In the genomic region with DNA sequence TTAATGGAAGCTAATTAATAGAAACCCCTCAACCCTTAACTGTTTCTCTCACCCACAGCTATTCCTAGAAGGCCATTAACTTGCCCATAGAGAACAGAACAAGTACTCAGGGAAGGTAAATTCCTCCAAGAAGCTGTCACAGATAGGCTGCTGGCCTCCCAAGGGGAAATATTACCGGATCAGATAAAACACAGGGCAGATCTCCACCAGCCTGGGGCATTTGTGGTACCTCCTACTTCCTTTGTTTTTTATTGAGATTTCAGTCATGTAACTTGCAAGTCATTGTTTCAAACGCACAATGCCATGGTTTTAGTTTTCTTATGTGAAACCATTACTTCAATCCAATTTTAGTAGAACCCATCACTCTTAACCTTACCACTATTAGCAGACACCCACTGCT, we compare ENCODE assay signal across 26 mouse cellular contexts. TPM values are rescaled to one million over a fixed set of nuclear protein-coding genes. Genes with fewer than 3 reads are reported as not detected.
DNase-seq lines count a peak whose midpoint lies in the region; ATAC-seq lines count a peak whose summit lies in the region.
"Had no signal": no experiment of that assay in that cellular context is flagged by ENCODE, and none has a peak within 500 bp of the region (broad histone marks: within the 10 kb centered on the region; RNA-seq: fewer than 3 reads in every experiment).

No protein-coding gene starts in this region.

- peak; percentile 25; the same call in 1 of the 2 replicates for ATAC-seq in hindbrain, embryonic 11.5 days (ENCODE audit: low FRiP score)
- ATAC-seq in hindbrain, embryonic 13.5 days (ENCODE audit: low FRiP score), result no peak
- ATAC-seq in hindbrain, embryonic 16.5 days, result peak; percentile 31; the same call in 1 of the 2 replicates
- ATAC-seq in hindbrain, embryonic 12.5 days (ENCODE audit: low FRiP score), result no peak
- peak; percentile 78 to 79 for ATAC-seq in hematopoietic stem cell, adult 5-6 weeks (replicated peaks in 1 of 2; ENCODE audit: insufficient read depth in 1 of 2, low FRiP score in 2 of 2, low TSS enrichment in 1 of 2, low read depth in 1 of 2, poor library complexity in 2 of 2, severe bottlenecking in 2 of 2)
- ATAC-seq in midbrain, embryonic 16.5 days, result no peak
- ATAC-seq: activated CD4-positive, CD25-positive, alpha-beta regulatory T cell, adult 4 months; Patski had no signal

- DNase-seq in hindbrain, embryonic 11.5 days (ENCODE audit: low spot score), result no peak
- DNase-seq in urinary bladder, postnatal 36 days (ENCODE audit: low spot score in 2 of 2), result no peak
- DNase-seq: adrenal gland, adult 8-10 months; adrenal gland, postnatal 14 days; adrenal gland, postnatal 36 days; cerebellum, adult 11-12 months; cerebellum, adult 2 months; cerebellum, adult 9-10 months; cerebellum, postnatal 10 days; cerebellum, postnatal 25 days; embryo, embryonic 11 days had no signal

- H3K4me1 ChIP-seq in hindbrain, embryonic 11.5 days (replicated peaks; ENCODE audit: control insufficient read depth, insufficient read depth, low read length), result no peaks in the 10 kb centered on the region
- H3K4me1 ChIP-seq in hindbrain, embryonic 13.5 days (replicated peaks), result peaks cover 20% of the 10 kb centered on the region
- H3K4me1 ChIP-seq in hindbrain, embryonic 16.5 days (ENCODE audit: control insufficient read depth, insufficient read depth, low read depth, low read length), result peaks cover 3% of the 10 kb centered on the region; the same call in 1 of the 2 replicates
- H3K4me1 ChIP-seq in hindbrain, embryonic 12.5 days, result peaks cover 11% of the 10 kb centered on the region; the same call in 1 of the 2 replicates
- H3K4me1 ChIP-seq in midbrain, embryonic 16.5 days (ENCODE audit: control insufficient read depth, insufficient read depth, low read length), result peaks cover 13% of the 10 kb centered on the region

- H3K4me2 ChIP-seq in hindbrain, embryonic 11.5 days (replicated peaks; ENCODE audit: low read depth, low read length), result no peak overlapping the region
- H3K4me2 ChIP-seq in hindbrain, embryonic 13.5 days, result no peak overlapping the region
- H3K4me2 ChIP-seq in hindbrain, embryonic 16.5 days (ENCODE audit: low read length), result no peak overlapping the region
- H3K4me2 ChIP-seq in hindbrain, embryonic 12.5 days (replicated peaks), result no peak overlapping the region
- no peak overlapping the region for H3K4me2 ChIP-seq in midbrain, embryonic 16.5 days (ENCODE audit: low read length)
- H3K4me2 ChIP-seq: embryonic facial prominence, embryonic 13.5 days; embryonic facial prominence, embryonic 15.5 days had no signal

- no peaks in the 10 kb centered on the region for H3K9me3 ChIP-seq in hindbrain, embryonic 11.5 days (ENCODE audit: control insufficient read depth, low read length)
- H3K9me3 ChIP-seq in hindbrain, embryonic 13.5 days, result no peaks in the 10 kb centered on the region
- H3K9me3 ChIP-seq in hindbrain, embryonic 16.5 days (ENCODE audit: control insufficient read depth, low read length), result no peaks in the 10 kb centered on the region
- H3K9me3 ChIP-seq in hindbrain, embryonic 12.5 days (replicated peaks), result no peaks in the 10 kb centered on the region
- H3K9me3 ChIP-seq in midbrain, embryonic 16.5 days (replicated peaks; ENCODE audit: control insufficient read depth, low read length, poor library complexity, severe bottlenecking), result no peaks in the 10 kb centered on the region
- H3K9me3 ChIP-seq: embryonic facial prominence, embryonic 13.5 days; embryonic facial prominence, embryonic 15.5 days; forebrain, embryonic 10.5 days; forebrain, embryonic 12.5 days had no signal

- 67% methylated on average over 2 of the region's 2 CpGs for WGBS in hindbrain, embryonic 11.5 days
- WGBS in hindbrain, embryonic 13.5 days, result 48% methylated on average over 2 of the region's 2 CpGs
- 49% methylated on average over 2 of the region's 2 CpGs for WGBS in hindbrain, embryonic 16.5 days
- WGBS in hindbrain, embryonic 12.5 days, result 55% methylated on average over 2 of the region's 2 CpGs
- WGBS in midbrain, embryonic 16.5 days, result 80% methylated on average over 2 of the region's 2 CpGs

- H3K27me3 ChIP-seq in hindbrain, embryonic 11.5 days (ENCODE audit: control insufficient read depth, insufficient read depth, low read length), result no peaks in the 10 kb centered on the region
- H3K27me3 ChIP-seq in hindbrain, embryonic 13.5 days, result 0 out of 2 replicates have a peak, but pooled peaks cover 5% of the 10 kb centered on the region
- H3K27me3 ChIP-seq in hindbrain, embryonic 16.5 days (replicated peaks; ENCODE audit: control insufficient read depth, insufficient read depth, low read length), result no peaks in the 10 kb centered on the region
- peaks cover 4% of the 10 kb centered on the region; the same call in 1 of the 2 replicates for H3K27me3 ChIP-seq in hindbrain, embryonic 12.5 days
- 0 out of 2 replicates have a peak, but pooled peaks cover 3% of the 10 kb centered on the region for H3K27me3 ChIP-seq in midbrain, embryonic 16.5 days (ENCODE audit: control insufficient read depth, insufficient read depth, low read depth, low read length)

- no peaks in the 10 kb centered on the region for H3K36me3 ChIP-seq in hindbrain, embryonic 11.5 days (ENCODE audit: control insufficient read depth, insufficient read depth, low read length)
- H3K36me3 ChIP-seq in hindbrain, embryonic 13.5 days, result no peaks in the 10 kb centered on the region
- no peaks in the 10 kb centered on the region for H3K36me3 ChIP-seq in hindbrain, embryonic 16.5 days (ENCODE audit: control insufficient read depth, insufficient read depth, low read length)
- no peaks in the 10 kb centered on the region for H3K36me3 ChIP-seq in hindbrain, embryonic 12.5 days
- H3K36me3 ChIP-seq in midbrain, embryonic 16.5 days (ENCODE audit: control insufficient read depth, insufficient read depth, low read length), result no peaks in the 10 kb centered on the region
- H3K36me3 ChIP-seq: embryonic facial prominence, embryonic 13.5 days; embryonic facial prominence, embryonic 15.5 days; forebrain, embryonic 10.5 days; forebrain, embryonic 12.5 days had no signal

- no peak overlapping the region for H3K4me3 ChIP-seq in hindbrain, embryonic 11.5 days (ENCODE audit: low read depth, low read length)
- H3K4me3 ChIP-seq in hindbrain, embryonic 13.5 days, result no peak overlapping the region
- no peak overlapping the region for H3K4me3 ChIP-seq in hindbrain, embryonic 16.5 days (ENCODE audit: low read length)
- no peak overlapping the region for H3K4me3 ChIP-seq in hindbrain, embryonic 12.5 days
- no peak overlapping the region for H3K4me3 ChIP-seq in midbrain, embryonic 16.5 days (ENCODE audit: low read depth, low read length)
- H3K4me3 ChIP-seq: embryonic facial prominence, embryonic 13.5 days; embryonic facial prominence, embryonic 15.5 days; erythroblast, embryonic 14.5 days; forebrain, embryonic 12.5 days had no signal

- no peak overlapping the region for H3K9ac ChIP-seq in hindbrain, embryonic 11.5 days (ENCODE audit: low read depth, low read length)
- H3K9ac ChIP-seq in hindbrain, embryonic 13.5 days, result no peak overlapping the region
- H3K9ac ChIP-seq in hindbrain, embryonic 16.5 days (ENCODE audit: low read depth, low read length), result no peak overlapping the region
- no peak overlapping the region for H3K9ac ChIP-seq in hindbrain, embryonic 12.5 days
- H3K9ac ChIP-seq in midbrain, embryonic 16.5 days (ENCODE audit: low read depth, low read length), result no peak overlapping the region
- H3K9ac ChIP-seq: embryonic facial prominence, embryonic 13.5 days; embryonic facial prominence, embryonic 15.5 days; forebrain, embryonic 12.5 days had no signal

- H3K27ac ChIP-seq in hindbrain, embryonic 11.5 days (ENCODE audit: low read depth, low read length), result no peak overlapping the region
- H3K27ac ChIP-seq in hindbrain, embryonic 13.5 days, result no peak overlapping the region
- no peak overlapping the region for H3K27ac ChIP-seq in hindbrain, embryonic 16.5 days (ENCODE audit: low read depth, low read length)
- no peak overlapping the region for H3K27ac ChIP-seq in hindbrain, embryonic 12.5 days
- H3K27ac ChIP-seq in midbrain, embryonic 16.5 days (ENCODE audit: low read length), result no peak overlapping the region
- H3K27ac ChIP-seq: embryonic facial prominence, embryonic 13.5 days; embryonic facial prominence, embryonic 15.5 days; forebrain, embryonic 12.5 days had no signal

RNA-seq across cellular contexts. Expression of a gene that starts 1.1 kb away (rescaled TPM):
- polyA plus RNA-seq in hindbrain, embryonic 11.5 days (2014; fragmentation: Nextera tagmentation; extraction: Ambion mirVana), result 0.69 and 1.0 TPM in 2 replicates
- polyA plus RNA-seq in hindbrain, embryonic 13.5 days (2015; fragmentation: Nextera tagmentation; extraction: Ambion mirVana), result 1.9 and 2.7 TPM in 2 replicates
- 2.5 and 4.0 TPM in 2 replicates for polyA plus RNA-seq in hindbrain, embryonic 16.5 days (2015; fragmentation: Nextera tagmentation; extraction: Ambion mirVana)
- polyA plus RNA-seq in hindbrain, embryonic 12.5 days (2016; fragmentation: Nextera tagmentation; extraction: Ambion mirVana), result 0.60 and 1.1 TPM in 2 replicates
- total RNA-seq in hematopoietic stem cell, adult 5-6 weeks (2017), result 5.1 and 6.8 TPM in 2 replicates
- 0.52 and 1.7 TPM in 2 replicates for polyA plus RNA-seq in midbrain, embryonic 16.5 days (2015; fragmentation: Nextera tagmentation; extraction: Ambion mirVana)
- total RNA-seq: adrenal gland, postnatal 14 days; adrenal gland, postnatal 36 days; ES-E14; MEL had no signal
- polyA plus RNA-seq: activated CD4-positive, CD25-positive, alpha-beta regulatory T cell, adult 4 months; C2C12; embryonic facial prominence, embryonic 15.5 days; erythroblast, embryonic 14.5 days; forebrain, embryonic 10.5 days; Patski had no signal

Comparison
In these comparisons a context has a peak if more than half of its experiments do, and no peak if none do; other contexts are left out.
1. ATAC-seq: peak in hindbrain, embryonic 11.5 days (single experiment), hindbrain, embryonic 16.5 days (single experiment) and hematopoietic stem cell, adult 5-6 weeks (2 of 2); none in hindbrain, embryonic 13.5 days (single experiment), hindbrain, embryonic 12.5 days (single experiment) and midbrain, embryonic 16.5 days (single experiment).